Mouse (Mus musculus): Measurements from ENCODE around the gene Rbm19.
A peak's percentile ranks its signal among the peaks of the same experiment; 100 is the strongest.
"Not testable (repeated sequence)": the region's sequence is repeated elsewhere in the genome, so short reads cannot be mapped to it uniquely, and the experiment has no call there.

The Rbm19 gene

GRCm38 (mm10) chr5:120116261-120117050 is at the start of gene Rbm19:
TSS of gene Rbm19 (plus strand) at chr5:120116465.
- peak; percentile 94 for DNase-seq

- no peak for DNase-seq
Measured at GRCm38 (mm10) chr5:120067266-120067665, 49.0 kb upstream of the Rbm19 start.

- DNase-seq = no peak
Measured at GRCm38 (mm10) chr5:120074101-120074500, 42.2 kb upstream of the Rbm19 start.

DNA sequence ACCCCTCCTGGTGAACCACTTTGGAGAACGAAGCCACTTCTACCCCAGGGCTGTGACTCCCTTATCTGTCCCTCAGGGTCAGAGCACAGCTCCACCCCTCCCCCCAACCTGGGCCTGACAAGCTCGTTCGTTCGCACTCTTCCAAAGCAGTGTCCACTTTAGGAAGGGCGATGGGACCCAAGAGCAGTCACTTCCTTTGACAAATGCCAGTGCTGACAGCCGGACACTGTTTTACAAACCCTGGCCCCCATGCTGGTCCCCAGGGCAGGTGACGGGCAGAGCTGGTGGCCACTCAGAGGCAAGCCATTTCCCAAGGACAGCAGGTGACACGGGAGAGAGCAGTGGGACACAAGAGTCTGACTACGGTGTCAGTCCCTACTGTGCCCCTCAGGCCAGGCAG is 36.2 kb upstream of the Rbm19 start:
- DNase-seq = no peak

DNA sequence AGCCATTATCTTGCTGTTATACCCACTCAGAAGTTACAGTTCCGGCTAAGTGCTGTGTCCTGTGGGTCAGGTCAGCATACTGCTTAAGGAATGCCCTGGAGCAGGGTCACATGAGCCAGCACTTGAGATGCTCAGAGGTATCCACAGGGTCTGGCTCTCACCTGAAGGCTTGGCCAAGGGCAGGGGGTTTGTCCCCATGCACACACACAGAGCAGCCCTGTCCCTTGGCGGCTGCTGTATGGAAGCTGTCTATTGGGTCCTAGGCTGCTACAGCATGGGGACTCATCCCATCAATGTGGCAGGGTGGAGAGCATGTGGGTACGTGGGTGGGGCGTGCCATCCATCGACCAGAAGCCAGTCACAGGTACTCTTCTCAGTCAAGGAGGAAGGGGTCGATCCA is 35.8 kb upstream of the Rbm19 start:
- DNase-seq = no peak

DNA sequence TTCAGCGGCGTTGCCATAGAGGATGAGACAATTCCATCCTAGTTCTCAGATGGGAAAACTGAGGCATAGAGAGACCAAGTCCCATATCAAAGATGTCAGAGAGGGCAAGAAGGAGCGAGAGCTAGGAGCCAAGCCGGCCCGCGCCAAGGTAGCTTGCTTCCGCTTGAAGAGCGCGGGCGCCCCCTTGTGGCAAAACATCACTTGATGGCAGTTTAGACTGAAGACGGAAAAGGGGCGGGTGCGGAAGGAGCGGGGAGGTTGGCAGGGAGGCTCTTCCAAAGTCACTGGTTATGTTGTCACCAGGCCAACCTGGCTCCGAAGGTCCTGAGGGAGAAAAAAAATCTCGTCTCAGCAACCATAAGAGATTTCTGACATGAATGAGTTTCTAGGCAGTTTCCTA is 27.7 kb upstream of the Rbm19 start:
- peak; percentile 95 for DNase-seq

DNA sequence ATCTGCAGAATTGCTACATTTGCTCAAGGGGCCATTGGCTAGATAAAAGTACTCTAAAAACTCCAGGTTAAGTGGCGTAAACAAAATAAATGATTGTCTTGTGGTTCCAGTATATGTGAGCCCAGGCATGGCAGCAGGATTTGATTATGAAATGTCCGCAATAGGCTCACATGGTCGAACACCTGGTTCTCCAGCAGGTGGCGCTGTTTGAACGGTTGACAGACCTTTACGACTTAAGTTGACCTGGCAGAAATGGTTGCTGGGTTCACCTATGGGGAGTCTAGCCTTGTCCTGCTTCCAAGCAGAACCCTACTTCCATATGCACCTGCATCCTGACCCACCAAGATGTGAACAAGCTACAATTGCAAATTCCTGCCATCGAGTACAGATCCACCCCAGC is 21.7 kb upstream of the Rbm19 start:
- DNase-seq = peak; percentile 74

DNA sequence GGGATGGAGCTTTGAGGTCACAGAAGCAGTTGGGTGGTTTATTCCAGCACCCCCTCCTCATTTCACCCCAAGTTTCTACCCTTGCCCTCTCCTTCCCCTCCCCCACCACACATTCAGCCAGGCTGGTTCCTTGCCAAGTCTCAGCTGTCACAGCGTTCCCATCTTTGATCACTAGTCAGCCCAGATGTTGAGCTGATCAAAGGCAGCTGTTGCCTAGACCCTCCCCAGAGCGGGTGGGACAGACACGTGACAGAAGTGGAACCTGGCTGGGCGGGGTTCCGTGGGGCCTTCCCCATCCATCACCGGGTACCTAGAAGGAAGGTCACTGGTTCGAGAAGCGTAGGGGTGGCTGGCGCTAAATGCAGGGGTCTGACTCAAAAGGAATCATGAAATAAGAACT is 19.2 kb upstream of the Rbm19 start:
- DNase-seq = peak; percentile 49

DNA sequence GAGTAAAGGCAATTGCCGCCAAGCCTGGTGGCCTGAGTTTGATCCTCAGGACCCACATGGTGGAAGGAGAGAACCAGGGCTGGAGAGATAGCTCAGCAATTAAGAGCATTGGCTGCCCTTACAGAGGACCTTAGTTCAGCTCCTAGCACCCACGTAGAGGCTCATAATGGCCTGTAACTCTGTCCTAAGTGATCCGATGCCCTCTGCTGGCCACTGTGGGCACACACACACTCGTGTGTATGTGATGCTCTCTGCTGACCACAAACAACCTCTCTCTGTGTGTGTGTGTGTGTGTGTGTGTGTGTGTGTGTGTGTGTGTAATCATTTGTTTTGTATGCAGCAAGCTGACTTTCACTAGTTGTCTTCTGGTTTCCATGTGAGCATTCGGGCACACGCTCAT is 15.5 kb upstream of the Rbm19 start:
- no peak for DNase-seq

GRCm38 (mm10) chr5:120102097-120102496 is 14.2 kb upstream of the Rbm19 start:
- DNase-seq = peak; percentile 62

DNA sequence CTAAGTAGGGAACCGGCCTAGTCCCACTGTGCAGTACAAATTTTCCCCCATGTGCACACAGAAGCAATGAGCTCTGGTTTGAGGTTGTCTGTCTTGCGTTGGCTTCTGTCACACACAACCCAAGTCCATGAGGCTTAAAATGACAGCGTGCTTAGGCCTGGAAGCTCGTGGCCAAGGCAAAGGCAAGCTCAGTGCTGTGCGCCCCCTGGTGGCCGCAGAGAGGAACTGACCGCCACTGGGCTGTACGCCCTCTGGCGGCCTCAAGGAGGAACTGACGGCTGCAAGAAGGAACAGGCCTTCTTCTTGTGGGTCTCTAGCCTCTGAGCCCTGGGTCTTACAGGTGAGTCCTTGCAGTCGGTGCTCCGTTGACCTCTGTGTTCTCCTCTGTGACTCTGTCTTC is 13.5 kb upstream of the Rbm19 start:
- DNase-seq = peak; percentile 70

- DNase-seq = peak; percentile 27
Measured at GRCm38 (mm10) chr5:120103458-120103857, 12.8 kb upstream of the Rbm19 start.

DNA sequence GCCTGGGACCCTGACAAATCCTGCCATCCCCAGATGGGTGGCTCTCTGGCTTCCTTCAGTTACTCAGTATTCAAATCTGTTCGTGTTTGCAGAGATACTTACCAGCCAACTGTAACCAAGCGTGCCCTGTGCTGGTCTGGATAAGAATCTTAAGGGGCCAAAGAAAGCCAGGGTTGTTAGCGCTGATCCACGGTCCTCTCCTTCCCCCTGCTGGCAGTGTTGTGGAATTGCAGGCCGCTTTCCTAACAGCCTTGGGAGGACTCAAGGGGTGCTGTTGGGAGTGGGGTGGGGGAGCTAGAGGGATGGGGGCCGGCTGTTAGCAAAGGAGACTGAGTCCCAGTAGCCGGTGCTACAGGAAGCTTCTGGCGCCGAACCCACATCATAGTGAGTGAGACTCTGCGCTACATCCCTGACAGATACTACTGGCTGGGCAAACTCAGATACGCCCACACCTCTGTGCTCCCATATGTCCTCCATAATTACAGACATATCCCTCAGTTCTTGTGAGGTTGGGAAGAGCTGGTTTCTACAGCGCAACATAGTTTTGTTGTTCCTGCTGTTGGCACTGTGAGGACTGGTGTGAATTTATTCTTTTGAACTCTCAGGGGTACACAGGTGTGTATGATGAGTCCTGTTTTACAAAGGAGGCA is 9.7 kb upstream of the Rbm19 start:
- peak; percentile 49 for DNase-seq

- no peak for DNase-seq
Measured at GRCm38 (mm10) chr5:120114361-120114760, 1.9 kb upstream of the Rbm19 start.

DNA sequence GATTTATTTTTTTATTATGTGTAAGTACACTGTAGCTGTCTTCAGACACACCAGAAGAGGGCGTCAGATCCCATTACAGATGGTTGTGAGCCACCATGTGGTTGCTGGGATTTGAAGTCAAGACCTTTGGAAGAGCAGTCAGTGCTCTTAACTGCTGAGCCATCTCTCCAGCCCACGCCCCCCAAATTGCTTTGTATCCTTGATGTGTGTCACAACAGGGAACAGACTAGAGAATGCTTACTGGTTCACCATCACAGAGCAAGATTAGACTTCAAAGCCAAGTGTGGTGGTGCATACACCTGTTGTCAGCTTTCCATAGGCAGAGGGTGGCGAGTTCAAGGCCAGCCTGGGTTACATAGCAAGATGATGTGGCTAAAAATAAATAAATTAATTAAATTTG is 896 bp downstream of the Rbm19 start:
- not testable (repeated sequence) for DNase-seq

DNA sequence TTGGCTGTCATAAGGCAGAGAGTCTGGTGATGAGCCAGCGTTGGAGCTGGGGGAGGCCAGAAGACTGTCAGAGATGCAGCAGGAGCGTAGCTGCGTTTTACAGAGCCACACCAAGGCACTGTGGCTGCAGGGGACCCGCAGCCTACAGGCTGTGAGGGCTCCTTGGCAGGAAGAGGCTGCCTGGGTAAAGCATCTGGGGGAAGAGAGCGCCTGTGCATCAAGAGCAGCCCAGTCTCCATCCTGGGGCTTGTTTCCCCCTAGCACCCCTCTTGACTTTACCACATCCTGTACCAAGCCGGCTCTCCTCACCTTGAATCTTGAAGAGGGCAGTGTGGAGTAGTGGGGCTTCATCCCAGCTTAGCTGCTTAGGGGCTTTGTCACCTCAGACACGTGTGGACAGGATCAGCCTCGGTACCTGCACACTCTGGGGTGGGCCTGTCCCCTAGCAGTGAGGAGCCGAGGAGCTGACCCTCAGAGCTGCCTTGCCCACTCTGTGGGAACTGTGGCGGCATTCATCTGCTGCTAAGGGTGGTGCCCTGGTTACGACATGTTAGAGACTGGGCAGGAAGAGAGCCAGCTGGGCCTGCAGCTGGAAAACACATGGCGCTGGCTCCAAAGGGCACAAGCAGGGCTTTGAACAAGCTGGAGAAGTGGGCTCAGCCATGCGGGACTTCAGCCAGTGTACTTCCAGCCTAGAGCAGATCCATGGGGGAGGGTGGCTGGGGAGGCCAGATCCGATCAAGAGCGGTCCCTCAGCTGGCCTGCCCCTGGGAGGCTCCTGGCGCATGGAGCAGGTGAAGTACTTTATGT is 8.8 kb downstream of the Rbm19 start:
- peak; percentile 27 for DNase-seq

- no peak for DNase-seq
Measured at GRCm38 (mm10) chr5:120127641-120128040, 11.4 kb downstream of the Rbm19 start.

GRCm38 (mm10) chr5:120128511-120128910 is 12.2 kb downstream of the Rbm19 start:
- no peak for DNase-seq

GRCm38 (mm10) chr5:120129070-120129469 is 12.8 kb downstream of the Rbm19 start:
- no peak for DNase-seq

DNA sequence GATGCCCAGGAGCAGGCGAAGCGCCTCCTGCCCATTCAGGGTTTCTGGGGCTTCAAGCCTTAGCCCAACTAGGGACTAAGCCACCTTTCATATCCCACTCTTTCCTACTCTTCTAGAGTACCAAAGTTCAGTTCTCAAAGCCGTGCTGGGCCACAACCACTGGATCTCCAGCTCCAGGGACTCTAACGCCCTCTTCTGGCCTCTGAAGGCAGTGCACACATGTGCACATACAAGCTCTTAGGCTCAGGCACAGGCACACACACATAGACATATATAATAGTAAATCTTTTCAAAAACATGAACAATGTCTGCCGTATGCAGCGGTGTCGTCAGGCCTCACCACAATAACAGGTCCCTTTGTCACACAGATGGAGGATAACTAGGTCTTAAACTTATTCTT is 13.5 kb downstream of the Rbm19 start:
- no peak for DNase-seq

DNA sequence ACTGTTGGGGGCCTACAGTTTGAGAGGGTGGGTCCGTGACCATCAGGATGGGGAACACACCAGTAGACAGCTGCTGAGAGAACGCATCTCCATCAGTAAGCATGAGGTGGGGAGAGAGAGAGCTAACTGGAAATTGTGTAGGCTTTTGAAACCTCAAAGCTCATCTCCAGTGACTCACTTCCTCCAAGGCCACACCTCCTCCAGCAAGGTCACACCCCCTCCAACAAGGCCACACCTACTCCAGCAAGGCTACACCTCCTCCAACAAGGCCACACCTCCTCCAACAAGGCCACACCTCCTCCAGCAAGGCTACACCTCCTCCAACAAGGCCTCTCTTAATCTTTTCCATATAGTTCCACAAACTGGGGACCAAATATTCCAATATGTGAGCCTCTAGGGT is 13.9 kb downstream of the Rbm19 start:
- no peak for DNase-seq

DNA sequence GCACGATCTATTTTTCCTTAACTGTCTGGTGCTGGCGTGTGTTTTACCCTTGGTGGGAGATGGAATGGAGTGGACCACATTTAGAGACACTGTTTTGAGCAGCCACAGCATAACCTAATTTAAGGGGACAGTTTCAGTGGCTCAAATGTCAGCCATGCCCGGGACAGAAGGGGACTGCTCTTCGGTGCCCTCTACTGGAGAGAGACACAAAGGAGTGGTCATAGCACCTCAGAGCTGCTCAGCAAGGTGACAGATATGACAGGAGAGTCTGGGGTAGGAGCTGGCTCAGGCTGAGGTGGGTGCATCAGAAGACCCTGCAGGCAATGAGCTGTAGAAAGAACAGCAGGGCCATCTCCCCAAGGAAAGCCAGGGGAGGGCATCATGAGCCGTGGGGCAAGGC is 15.3 kb downstream of the Rbm19 start:
- DNase-seq = peak; percentile 31

DNA sequence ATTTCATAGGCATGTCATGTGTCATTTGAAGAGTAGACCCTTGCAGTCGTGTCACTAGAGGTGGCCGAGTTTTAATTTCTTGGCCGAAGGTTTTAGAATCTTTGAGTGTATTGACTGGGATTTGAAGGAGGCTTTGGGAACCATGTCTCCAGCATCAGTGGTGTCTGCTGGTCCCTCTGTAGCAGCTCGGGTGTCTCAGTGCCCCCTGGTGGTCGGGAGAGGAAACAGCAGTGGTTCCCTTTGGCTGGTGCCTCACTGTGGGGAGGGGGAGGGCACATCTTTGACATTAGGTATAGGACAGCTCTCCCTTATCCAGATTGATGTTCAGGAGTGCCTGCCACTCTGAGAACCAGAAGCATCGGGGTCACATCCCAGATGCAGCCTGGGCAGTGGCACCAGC is 17.7 kb downstream of the Rbm19 start:
- peak; percentile 63 for DNase-seq

- DNase-seq = no peak
Measured at GRCm38 (mm10) chr5:120135337-120135736, 19.1 kb downstream of the Rbm19 start.

All from lung, postnatal 14 days (tissue).